Mouse (Mus musculus): Measurements from ENCODE around the gene Ptpn22.

The Ptpn22 gene

DNA sequence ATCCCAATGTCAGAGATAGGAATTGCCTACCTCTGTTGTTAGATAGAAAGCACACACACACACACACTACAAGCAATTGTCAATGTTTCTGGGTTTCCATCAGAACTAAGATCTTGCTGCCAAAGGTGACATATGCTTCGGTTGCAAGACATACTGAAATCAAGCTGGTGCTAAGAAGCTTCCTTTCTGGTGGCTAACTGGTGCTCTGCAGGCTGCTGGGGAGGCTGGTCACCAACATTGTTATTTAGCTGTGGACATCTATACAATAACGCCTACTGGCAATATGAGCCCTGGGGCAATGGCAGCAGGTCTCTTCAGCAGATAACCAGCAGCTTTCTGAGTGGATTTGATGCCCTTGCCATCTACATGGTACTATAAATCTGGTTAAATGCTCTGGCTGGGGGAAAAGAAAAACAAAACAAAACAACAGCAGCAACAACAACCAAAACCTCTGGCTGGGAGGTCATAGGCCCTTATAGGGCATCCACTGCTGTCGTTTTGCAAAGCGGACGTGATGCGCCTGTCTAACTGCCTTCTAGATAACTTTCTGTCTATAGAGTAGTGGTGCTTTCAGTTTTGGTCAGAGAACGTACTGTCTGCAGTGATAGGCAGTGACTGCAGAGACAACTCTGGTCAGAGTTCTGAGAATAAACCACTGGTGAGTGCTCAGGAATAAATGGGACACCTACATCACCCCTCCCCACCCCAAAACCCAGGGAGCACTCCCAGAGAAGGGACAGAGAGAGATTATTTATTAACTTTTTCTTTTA, 2.4 kb upstream of the Ptpn22 start:
- no peak for DNase-seq (ENCODE audit: low read depth in 2 of 2, low spot score in 2 of 2)

DNA sequence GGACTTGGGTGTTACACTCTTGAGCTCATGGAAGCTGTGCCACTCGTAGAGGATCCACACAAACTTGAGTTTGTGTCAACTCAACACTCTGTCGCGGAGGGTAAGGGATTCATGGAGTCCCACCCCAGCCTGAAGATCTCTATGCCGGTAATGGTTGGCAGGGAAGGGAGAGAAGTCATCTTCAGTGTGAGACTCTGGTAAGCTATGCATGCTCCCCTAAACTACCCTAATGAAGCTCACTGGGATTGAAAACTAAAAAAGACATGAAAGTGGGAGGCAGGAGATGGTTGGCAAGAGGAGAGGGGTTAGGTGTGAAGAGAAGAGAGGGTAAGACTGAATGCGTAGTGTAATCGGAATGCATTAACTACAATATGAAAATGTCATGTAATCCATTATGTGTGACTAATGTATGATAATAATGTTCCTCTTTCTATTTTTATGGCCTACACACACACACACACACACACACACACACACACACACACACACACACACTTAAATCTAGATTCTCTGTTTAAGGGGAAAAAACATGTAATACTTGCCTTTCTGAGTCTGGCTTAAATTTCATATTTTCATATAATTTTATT, 1.5 kb upstream of the Ptpn22 start:
- DNase-seq (ENCODE audit: low read depth in 2 of 2, low spot score in 2 of 2) = no peak

DNA sequence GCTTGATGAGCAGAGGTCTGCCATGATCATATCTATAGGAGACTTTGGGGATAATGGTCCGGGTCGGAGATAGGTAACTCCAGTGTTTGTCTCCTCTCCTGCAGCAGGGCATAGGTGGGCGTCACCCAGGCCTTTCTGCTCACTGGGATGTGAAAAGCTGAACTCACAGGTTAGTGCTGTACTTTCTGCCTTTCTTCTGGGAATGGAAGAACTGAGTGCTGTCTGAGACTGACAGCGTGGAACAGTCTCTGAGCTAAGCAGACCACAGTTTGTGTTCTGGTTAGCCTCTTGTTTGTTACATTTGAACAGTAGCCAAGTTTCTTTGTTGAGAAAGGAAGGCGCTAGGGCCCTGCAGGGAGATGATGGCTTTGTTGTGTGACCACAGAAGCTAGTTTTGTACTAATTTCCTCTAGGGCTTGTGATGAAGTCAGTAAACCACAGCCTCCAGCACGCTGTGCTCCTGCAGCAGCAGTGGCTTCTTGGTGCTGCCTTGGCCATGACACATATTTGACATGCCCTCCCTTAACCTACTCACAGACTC, 326 bp downstream of the Ptpn22 start:
- peak; percentile 84 to 89 for DNase-seq (ENCODE audit: low read depth in 2 of 2, low spot score in 2 of 2)

DNA sequence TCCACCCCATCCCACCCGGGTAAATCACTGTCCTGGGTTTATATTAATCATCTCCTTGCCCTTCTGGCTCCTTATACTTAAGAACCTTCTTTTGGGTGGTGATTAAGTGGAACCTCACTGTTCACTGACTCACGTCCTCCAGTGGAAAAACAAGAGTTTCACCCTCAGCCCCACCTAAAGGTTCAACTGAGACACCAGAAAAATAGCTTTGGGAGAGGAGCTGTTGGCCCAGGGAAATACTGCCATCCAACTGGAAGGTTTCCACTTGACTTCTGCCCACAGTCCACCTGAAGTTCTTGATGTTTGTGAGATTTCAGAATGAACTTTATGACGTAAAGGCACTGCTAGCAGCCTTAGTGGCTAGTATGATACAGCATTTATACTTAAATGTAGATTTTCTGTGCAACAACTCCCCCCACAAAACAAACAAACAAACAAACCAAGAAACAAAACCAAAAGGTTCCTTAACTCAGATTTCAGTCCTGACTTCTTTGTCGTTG, 3.2 kb downstream of the Ptpn22 start:
- DNase-seq (ENCODE audit: low read depth in 2 of 2, low spot score in 2 of 2) = no peak

DNA sequence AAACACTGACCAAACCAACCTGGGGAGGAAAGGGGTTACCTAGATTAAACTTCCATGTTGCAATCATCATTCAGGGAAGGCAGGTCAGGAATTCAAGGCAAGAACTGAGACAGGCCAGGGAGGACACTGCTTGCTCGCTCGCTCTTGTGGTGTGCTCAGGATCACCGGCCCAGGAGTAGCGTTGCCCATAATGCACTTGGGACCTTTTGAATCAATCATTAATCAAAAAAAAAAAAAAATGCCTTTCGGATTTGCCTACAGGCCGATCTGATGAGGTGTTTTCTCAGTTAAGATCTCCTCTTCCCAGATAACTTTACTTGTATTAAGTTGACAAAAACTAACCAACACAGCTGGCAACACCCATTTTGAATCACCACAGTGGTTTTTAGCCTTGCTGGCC, 4.6 kb downstream of the Ptpn22 start:
- DNase-seq (ENCODE audit: low read depth in 2 of 2, low spot score in 2 of 2) = no peak

DNA sequence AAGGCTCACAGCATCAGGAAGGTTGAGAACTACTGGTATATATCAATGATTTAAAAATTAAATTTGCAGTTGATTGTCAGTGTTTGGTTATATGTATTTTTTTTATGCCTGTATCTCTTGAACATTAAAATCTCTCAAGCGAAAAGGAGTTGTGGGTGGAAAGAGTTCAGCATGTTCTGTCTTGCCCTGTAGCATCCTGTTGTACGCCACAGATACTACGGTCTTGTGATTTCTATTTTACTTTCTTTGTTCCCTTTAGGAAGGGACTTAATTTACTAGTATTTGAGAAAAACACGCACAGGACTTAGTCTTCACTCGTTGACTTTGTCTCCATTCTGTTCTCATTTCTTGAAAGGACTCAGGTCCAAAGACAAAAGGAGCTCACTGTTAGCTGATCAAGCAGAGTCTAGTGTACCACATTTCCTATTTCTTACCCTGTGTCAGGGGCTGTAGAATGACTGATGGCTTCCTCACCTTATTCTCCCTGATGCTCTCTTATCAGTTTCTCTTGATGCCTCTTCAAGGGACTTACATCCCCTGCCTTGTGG, 7.9 kb downstream of the Ptpn22 start:
- no peak for DNase-seq (ENCODE audit: low read depth in 2 of 2, low spot score in 2 of 2)

DNA sequence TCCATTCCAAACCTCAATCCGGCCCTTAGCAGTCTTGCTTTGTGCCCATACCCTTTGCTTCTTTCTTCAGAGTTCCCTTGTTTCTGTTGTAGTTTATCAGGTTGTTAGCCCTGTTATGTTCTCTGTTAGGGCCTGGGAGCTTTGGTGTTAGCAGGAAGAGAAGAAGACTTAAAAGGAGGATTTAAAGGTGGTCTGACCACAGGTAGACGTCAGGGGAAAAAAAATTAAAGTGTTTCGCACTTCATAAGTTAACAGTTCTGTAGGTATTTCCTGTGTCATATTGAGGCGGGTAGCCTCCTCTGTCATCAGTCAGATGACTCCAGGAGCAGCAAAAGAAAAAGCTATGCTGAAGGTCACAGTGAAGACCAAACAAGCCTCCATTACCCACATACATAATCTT, 8.4 kb downstream of the Ptpn22 start:
- peak; percentile 74 to 79 for DNase-seq (ENCODE audit: low read depth in 2 of 2, low spot score in 2 of 2)

DNA sequence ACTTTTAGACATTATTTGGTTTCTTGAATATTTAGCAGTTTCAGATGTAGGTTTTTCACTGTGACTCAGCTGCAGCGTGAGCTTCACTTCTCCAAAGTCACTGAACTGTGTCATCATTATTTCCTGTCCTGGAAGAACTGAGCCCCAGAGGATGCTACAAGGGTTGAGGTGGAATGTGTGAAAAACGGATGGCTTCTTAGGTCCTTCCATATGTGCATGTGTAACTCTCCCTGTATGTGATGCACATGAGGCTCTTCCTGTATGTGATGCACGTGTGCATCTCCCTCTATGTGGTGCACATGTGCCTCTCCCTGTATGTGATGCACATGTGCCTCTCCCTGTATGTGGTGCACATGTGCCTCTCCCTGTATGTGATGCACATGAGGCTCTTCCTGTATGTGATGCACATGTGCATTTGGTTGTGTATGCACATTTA, 13.1 kb downstream of the Ptpn22 start:
- no peak for DNase-seq (ENCODE audit: low read depth in 2 of 2, low spot score in 2 of 2)

DNA sequence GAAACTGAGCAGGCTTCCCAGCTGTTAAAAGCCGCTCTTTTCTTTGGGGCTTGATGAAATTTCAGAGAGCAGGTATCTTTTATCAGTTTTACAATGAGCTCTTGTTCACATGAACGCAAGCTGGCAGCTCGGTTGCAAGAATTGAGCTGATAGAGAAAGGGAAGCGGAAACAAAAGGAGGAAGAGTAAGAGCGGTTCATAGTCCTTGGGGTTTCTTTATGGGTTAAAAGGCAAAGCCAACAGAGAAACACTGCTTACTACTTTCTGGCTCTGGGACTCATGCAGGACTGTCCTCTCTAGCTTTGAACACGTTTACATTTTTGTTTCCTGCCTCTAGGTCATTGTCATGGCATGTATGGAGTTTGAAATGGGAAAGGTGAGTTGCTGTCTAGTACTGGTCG, 14.7 kb downstream of the Ptpn22 start:
- DNase-seq (ENCODE audit: low read depth in 2 of 2, low spot score in 2 of 2) = no peak

DNA sequence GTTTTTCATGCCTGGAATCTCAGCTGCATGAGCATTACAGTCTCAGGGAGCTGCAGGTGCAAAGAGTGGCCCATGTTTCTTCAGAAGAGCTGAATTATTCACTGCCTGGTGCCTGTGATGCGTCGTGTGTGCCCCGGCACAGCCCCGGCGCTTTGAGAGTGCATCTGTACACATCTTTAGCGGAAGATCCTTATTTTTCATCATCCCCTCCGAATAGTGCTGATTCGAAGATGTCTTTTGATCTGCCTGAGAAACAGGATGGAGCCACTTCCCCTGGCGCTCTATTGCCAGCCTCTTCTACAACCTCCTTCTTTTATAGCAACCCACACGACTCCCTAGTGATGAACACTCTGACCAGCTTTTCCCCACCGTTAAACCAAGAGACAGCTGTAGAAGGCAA, 26.4 kb downstream of the Ptpn22 start:
- DNase-seq (ENCODE audit: low read depth in 2 of 2, low spot score in 2 of 2) = peak; percentile 28 to 38

DNA sequence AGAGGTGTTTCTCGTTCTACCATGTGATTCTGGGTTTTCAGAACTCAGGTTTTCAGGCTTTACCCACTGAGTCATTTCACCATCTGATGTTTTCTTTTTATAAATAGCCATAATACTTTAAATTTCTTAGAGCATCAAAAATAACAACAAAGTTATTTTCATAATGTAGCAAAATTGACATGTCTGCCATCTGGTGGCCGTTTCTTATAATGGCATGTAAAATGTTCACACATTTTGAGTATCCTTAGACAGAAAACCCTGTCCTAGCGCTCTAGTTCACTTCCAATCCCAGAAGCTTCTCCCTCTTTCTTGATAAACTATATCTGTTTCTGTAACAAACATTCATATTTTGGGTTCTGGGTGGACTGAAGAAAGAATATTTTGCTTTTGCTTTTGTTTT, 28.0 kb downstream of the Ptpn22 start:
- peak; percentile 43 to 67 for DNase-seq (ENCODE audit: low read depth in 2 of 2, low spot score in 2 of 2)

DNA sequence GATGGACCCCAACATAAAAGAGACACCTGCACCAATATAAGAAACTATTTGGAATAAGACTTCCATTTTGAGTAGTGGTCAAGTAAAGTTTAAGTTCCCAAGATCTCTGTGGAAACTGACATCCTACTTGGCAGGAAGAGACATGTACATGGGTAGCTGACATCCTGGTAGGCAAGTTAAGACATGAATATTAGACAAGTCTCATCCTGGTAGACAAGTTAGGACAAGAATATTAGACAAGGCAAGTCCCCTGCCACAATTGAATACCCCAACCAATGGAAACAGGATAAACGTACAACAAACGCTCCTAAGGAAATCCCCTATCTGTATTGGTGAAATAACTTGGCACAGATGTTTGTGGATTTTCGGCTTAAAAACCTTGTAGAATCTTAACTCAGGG, 33.8 kb downstream of the Ptpn22 start:
- no peak for DNase-seq (ENCODE audit: low read depth in 2 of 2, low spot score in 2 of 2)

DNA sequence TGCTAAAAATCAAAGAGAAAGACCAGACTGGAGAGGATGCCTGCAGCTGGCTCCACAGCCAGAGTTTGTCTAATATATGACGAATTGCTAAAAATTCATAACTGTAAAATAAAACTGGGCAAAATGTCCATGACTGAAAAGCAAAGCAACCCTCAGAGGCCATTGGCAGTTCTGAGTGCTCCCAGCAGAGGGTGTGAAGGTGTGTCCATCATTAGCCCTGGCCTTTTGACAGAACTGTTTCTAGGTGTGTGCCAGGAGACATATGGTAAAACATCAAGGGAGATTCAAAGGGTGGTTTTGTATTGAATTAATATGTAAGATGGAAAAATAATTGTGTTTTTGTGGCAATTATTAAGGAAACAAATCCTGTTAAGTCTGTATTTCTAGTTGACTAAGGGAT, 45.1 kb downstream of the Ptpn22 start:
- DNase-seq (ENCODE audit: low read depth in 2 of 2, low spot score in 2 of 2) = peak in 1 of 2 experiments; percentile 49

DNA sequence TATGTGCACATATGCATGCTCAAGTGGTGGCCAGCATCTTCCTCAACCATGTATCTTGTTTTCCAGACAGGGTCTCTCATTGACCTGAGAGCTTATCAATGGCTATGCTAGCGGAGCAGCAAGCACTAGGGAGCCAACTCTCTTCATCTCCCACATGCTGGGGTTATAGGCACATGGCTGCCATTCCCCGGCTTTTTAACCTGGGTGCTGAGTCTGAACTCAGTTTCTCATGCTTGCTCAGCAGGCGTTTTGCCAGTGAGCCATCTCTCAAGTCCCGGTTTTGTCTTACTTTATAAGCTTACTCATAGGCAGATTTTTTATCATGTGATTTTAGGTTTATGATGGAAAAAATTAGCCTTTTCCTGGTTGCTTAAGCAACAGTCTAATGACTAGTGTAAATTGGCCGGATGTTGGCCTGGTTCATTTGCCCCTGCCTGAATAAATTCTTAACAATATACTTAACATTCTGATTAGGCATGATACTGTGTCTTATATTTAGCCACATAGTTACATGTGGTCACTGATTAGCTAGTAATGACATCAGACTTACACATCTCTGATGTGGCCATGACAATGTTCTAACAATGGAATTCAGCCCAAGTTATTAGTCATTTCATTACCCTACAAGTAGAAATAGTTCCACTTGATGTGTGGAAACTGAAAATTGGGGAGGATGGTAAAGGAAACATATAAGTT, 47.9 kb downstream of the Ptpn22 start:
- DNase-seq (ENCODE audit: low read depth in 2 of 2, low spot score in 2 of 2) = no peak

DNA sequence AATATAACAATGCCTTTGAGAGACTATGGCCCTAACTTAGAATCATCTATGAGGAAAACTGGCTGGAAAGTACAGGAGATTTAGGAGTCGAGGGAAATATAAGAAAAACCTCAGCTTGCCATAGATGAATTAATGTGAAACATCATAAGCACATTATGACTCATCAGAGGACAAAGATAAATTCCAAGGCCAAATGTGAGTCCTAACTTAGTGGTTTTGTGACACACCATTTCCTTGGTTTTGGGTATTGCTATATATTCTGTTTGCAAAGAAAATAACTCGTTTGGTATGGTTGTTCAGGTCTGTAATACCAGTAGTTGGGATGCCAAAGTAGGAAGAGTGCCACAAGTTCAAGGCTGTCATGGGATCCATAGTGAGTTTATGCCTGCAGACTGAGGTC, 49.2 kb downstream of the Ptpn22 start:
- no peak for DNase-seq (ENCODE audit: low read depth in 2 of 2, low spot score in 2 of 2)

DNA sequence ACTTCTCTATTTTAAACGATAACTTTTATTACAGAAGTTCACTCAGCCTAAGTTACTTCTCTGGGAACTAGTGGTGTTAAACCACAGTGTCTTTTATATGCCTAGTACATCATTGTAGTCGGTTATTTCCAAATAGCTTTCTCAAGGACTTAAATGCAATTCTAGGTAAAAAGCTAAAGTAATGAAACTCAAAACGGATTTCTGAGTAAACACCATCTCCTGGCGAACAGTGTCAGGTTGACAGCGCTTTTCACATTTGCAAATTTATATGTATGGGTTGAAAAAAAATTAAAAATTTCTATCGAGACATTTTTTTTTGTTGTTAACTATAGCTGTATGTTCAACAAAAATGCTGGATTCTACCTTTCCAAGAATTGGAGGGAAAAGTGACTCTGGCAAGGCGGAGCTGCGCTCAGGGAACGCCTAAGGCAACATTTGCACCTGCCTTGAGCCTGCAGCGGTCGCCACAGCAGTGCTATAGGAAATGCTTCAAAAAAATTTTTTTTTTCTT, 53.9 kb downstream of the Ptpn22 start:
- DNase-seq (ENCODE audit: low read depth in 2 of 2, low spot score in 2 of 2) = peak in 1 of 2 experiments; percentile 13

DNA sequence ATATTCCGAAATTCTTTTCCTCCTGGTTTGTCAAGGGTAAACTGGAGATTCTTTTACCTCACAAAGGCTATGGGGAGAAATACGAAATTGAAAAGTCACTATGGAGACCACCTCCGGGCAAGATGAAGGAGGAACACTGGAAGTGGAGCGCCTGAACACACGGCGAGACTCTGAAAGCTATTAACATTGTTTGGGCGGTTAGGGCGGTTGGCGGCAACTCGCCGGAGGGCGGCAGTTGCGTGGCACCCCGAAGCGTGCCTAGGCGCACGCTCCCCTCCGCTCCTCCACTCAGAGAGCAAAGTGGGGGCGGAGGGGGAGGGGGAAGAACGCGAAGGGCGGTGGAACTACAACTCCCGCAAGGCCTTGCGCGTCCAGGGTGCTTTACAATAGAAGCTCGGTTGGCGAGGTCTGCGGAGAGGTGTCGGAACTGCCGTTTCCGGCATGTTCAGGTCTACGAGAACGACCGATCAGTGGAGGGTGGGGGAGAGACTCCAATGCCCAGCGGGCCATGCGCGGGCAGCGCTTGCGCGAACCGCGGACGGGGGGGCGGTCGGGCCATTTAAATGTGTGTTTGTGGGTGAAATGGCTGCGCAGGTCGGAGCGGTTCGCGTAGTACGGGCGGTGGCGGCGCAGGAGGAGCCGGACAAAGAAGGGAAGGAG, 54.5 kb downstream of the Ptpn22 start, which contains the start of gene Rsbn1:
TSS of gene Rsbn1 (plus strand) at position 111 of the 660 bp plus-strand sequence.
- DNase-seq (ENCODE audit: low read depth in 2 of 2, low spot score in 2 of 2) = peak; percentile 96

DNA sequence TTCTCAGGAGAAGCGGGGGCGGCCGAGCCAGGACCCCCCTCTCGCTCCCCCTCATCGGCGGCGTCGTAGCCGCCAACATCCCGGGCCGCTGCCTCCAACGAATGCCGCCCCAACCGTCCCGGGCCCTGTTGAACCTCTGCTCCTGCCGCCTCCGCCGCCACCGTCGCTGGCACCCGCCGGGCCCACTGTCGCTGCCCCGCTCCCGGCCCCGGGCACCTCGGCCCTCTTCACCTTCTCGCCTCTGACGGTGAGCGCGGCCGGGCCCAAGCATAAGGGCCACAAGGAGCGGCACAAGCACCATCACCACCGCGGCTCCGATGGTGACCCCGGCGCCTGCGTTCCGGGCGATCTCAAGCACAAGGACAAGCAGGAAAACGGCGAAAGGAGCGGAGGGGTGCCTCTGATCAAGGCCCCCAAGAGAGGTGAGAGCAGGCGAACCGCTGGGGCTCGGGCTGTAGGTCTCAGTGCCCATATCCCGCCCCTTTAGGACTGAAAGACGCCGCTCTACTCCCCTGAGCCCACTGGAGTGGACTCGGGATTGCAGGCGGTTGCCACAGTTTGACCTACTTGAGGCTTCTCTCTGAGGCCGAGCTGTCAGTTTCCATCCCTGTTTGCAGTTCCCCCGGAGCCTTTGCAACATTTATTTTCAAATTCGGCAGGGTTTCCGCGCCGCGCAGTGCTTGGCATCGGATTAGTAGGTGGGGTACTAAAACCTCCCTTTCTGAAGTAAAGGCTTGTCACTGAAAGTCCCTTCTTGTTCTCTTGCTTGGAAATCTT, 55.3 kb downstream of the Ptpn22 start:
- DNase-seq (ENCODE audit: low read depth in 2 of 2, low spot score in 2 of 2) = peak in 1 of 2 experiments; percentile 44

DNA sequence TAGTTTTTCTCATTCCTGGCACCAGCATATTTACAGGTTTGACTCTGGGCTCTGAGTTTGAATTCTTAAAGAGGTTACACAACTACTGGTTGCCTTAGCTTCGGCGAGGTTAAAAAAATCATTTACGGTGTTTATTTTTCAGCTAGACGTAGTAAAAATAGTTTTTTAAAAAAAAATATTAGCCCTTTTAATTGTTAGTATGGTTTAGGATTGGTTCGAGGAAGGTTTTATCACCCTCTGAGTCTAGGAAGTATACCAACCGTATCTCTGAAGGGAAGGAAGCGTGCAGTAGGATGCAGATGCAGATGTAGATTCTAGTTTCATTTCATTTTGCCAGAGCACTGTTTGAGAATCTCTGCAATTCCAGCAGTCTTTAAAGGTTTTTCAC, 55.9 kb downstream of the Ptpn22 start:
- no peak for DNase-seq (ENCODE audit: low read depth in 2 of 2, low spot score in 2 of 2)

Data from CD8-positive naive resting alpha-beta T cell, adult 2 months (primary cell).